Mouse (Mus musculus): Measurements from ENCODE around the gene Ate1.
A peak's percentile ranks its signal among the peaks of the same experiment; 100 is the strongest.

DNA sequence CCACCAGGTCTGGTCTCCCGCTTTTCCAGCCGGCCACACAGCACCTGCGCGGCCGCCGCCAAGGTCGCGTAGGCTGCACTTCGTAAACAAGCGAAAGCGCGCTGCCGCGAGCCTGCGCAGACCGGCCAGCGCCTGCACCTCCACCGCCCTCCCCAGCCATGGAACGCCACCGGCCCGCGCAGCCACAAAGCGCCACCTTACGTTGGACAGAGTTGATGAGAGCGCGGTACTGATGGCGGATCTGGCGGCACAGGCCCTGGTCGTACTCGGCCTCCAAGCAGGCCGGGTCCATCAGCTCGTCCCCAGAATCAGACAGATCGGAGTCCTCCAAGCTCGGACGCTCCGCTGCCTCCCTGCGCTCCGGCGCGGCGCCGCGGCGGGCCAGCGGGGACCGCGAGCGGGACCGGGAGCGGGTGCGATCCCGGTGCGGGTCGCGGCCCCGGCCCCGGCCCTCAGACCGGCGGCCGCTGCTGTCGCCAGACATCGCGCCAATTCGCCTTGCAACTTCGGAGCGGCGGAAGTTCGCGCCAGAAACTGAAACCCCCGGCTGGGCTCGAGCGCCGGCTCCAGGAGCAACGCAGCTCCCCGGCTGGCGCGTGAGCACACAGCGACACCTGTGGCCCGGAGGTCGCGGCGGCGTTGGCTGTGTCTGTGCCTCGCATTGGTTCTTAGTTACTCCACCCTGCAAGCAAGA is 26.8 kb upstream of the Ate1 start:
- TF ChIP-seq CTCF (IDR thresholded peaks at IDR 0.05; ENCODE audit: low read depth) (peak; percentile 86), EP300 (IDR thresholded peaks at IDR 0.05; ENCODE audit: low read depth) (0 out of 2 replicates have a peak, but pooled peaks have one; percentile 23)
